Mouse (Mus musculus) adrenal gland, adult 18-20 months (tissue): Measurements from ENCODE around the gene Mtx1. TPM values are rescaled to one million over a fixed set of nuclear protein-coding genes. Genes with fewer than 3 reads are reported as not detected.

ENCODE experiments used
- DNase-seq, 2 experiments: peaks; one replicate each; pipeline ENCODE4 v3.0.0; 2021 to 2022; ENCODE audit warnings: low spot score in 2 of 2
- microRNA-seq, 2 experiments: library from miRNA; unstranded; fragments of <30 nt; microRNA quantifications; one replicate each; pipeline ENCODE4 v1.2.0; 2021; ENCODE audit warnings: borderline number of aligned reads in 2 of 2
- total RNA-seq, 2 experiments: library from RNA; stranded (reverse); gene quantifications; 1 replicate in 1 of 2; 2 replicates in 1 of 2; pipeline ENCODE4 v1.2.3; 2021

The Mtx1 gene
- total RNA-seq, 2 experiments from 2014 or later: 141 to 148 TPM

DNA sequence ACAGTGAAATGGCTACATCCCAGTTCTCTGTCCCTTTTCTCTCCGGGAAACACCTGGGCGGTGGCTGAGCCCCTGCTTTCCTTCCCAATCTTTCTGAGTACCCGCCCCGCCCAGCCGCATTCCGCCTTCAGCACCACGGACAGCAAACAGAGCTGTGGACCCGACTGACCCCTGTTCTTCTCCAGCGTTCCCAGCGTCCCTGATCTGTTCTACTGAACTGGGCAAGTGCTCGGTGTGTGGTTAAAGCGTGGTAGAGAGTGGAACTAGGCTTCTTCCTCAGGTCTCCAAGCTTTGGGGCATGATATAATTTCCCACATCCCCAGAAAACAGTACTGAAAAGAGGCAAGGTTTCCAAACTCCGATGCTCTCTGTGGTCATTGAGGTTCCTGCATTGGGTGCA, 67.7 kb downstream of the Mtx1 start:
- peak; percentile 69 to 71 for DNase-seq

Small RNA genes lying within 50 kb of the gene (microRNA-seq; reads per million reads assigned to microRNA genes)
- gene Mir92b: 46.8 to 66.1 reads per million in 2 experiments

Other genes with a start within 250 kb of the Mtx1 start
- 10 to 100 TPM; 34.5 to 35.7 TPM for gene Rusc1, start 133.8 kb downstream of the Mtx1 start, total RNA-seq
- not detected for gene Gm43738, start 126.0 kb downstream of the Mtx1 start, total RNA-seq
- gene Fdps, start 125.1 kb downstream of the Mtx1 start, total RNA-seq: 100 to 1,000 TPM; 213 to 346 TPM
- gene Pklr, start 90.9 kb downstream of the Mtx1 start, total RNA-seq: not detected
- gene Hcn3, start 66.9 kb downstream of the Mtx1 start, total RNA-seq: 1 to 10 TPM; 2.6 to 7.7 TPM
- gene Clk2, start 62.3 kb downstream of the Mtx1 start, total RNA-seq: 10 to 100 TPM; 45.3 to 64.8 TPM
- 10 to 100 TPM; 72.1 to 87.0 TPM for gene Scamp3, start 49.6 kb downstream of the Mtx1 start, total RNA-seq
- gene Fam189b, start 43.9 kb downstream of the Mtx1 start, total RNA-seq: 10 to 100 TPM; 15.4 to 16.2 TPM
- 10 to 100 TPM; 57.1 to 61.9 TPM for gene Gba, start 24.2 kb downstream of the Mtx1 start, total RNA-seq
- 10 to 100 TPM in 1 of 2 experiments, 1 to 10 TPM in 1; 7.9 to 14.5 TPM for gene Thbs3, start 11.9 kb downstream of the Mtx1 start, total RNA-seq
- under 1 TPM; 0.23 to 0.35 TPM for gene Muc1, start 2.0 kb upstream of the Mtx1 start, total RNA-seq
- gene Krtcap2, start 18.9 kb upstream of the Mtx1 start, total RNA-seq: 100 to 1,000 TPM; 108 to 123 TPM
- gene Trim46, start 19.2 kb upstream of the Mtx1 start, total RNA-seq: 1 to 10 TPM; 1.7 to 2.9 TPM
- gene Dpm3, start 32.3 kb upstream of the Mtx1 start, total RNA-seq: 100 to 1,000 TPM; 119 to 122 TPM
- 10 to 100 TPM; 40.9 to 52.4 TPM for gene Slc50a1, start 43.5 kb upstream of the Mtx1 start, total RNA-seq
- gene Efna1, start 54.1 kb upstream of the Mtx1 start, total RNA-seq: 10 to 100 TPM; 12.2 to 12.6 TPM
- gene Efna3, start 95.9 kb upstream of the Mtx1 start, total RNA-seq: under 1 TPM in 1 of 2 experiments, not detected in 1; 0.42 TPM
- 1 to 10 TPM in 1 of 2 experiments, under 1 TPM in 1; 0.43 to 1.1 TPM for gene Efna4, start 110.9 kb upstream of the Mtx1 start, total RNA-seq
- gene Adam15, start 122.9 kb upstream of the Mtx1 start, total RNA-seq: 10 to 100 TPM; 56.3 to 87.6 TPM
- under 1 TPM; 0.80 to 0.93 TPM for gene Dcst2, start 134.9 kb upstream of the Mtx1 start, total RNA-seq
- 1 to 10 TPM in 1 of 2 experiments, under 1 TPM in 1; 0.46 to 1.4 TPM for gene Dcst1, start 138.2 kb upstream of the Mtx1 start, total RNA-seq
- gene Zbtb7b, start 167.7 kb upstream of the Mtx1 start, total RNA-seq: 100 to 1,000 TPM in 1 of 2 experiments, 10 to 100 TPM in 1; 89.7 to 101 TPM
- gene Lenep, start 175.7 kb upstream of the Mtx1 start, total RNA-seq: under 1 TPM in 1 of 2 experiments, not detected in 1; 0.30 TPM
- 10 to 100 TPM; 28.6 to 37.6 TPM for gene Flad1, start 184.8 kb upstream of the Mtx1 start, total RNA-seq
- gene Cks1b, start 191.3 kb upstream of the Mtx1 start, total RNA-seq: 10 to 100 TPM; 14.3 to 19.6 TPM
- gene Shc1, start 191.4 kb upstream of the Mtx1 start, total RNA-seq: 10 to 100 TPM; 75.5 to 87.1 TPM
- gene Pygo2, start 203.1 kb upstream of the Mtx1 start, total RNA-seq: 10 to 100 TPM; 40.7 to 40.9 TPM
- 10 to 100 TPM; 53.2 to 57.8 TPM for gene Pbxip1, start 209.6 kb upstream of the Mtx1 start, total RNA-seq
- gene Pmvk, start 227.5 kb upstream of the Mtx1 start, total RNA-seq: 10 to 100 TPM; 31.4 to 77.1 TPM